Mouse (Mus musculus) cerebellum, adult 18-20 months (tissue): ENCODE results near the gene Vmn1r118.
"Not testable (repeated sequence)": the region's sequence is repeated elsewhere in the genome, so short reads cannot be mapped to it uniquely, and the experiment has no call there.

Experiments used
- DNase-seq, 2 experiments: peaks; one replicate each; pipeline ENCODE4 v3.0.0; 2021

Vmn1r118 gene

DNA sequence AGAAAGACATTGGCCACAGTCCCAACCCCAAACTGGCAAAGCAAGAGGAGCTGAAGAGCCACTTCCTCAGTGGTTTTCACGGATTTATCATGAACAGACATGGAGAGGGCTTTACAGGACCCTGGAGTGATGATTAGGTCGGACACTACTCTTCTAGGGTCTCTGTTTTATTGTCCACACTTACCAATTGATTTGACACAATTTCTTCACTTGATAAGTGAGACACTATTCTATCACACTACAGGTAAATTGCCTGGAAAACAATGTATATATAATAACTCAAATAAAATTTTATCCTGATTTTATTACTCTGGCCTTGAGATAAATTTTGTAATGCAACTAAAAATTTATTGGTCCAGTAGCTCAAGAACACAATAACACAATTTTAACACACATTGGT lies at the start of gene Vmn1r118:
Gene Vmn1r118 (minus strand): TSS at position 101 of the 400 bp plus-strand sequence.
- DNase-seq = not testable (repeated sequence)

DNA sequence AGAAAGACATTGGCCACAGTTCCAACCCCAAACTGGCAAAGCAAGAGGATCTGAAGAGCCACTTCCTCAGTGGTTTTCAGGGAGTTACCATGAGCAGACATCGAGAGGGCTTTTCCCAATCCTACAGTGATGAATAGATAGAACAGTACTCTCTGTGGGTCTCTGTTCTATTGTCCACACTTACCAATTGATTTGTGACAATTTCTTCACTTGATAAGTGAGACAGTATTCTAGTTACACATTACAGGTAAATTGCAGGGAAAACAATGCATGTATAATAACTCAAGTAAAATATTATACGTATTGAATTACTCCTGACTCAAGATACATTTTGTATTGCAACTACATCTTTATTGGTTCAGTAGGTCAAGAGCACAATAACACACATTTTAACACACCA lies 28.1 kb downstream of the Vmn1r118 start, which contains the start of gene Vmn1r117:
Gene Vmn1r117 (minus strand): TSS at position 101 of the 400 bp plus-strand sequence.
- not testable (repeated sequence) for DNase-seq

DNA sequence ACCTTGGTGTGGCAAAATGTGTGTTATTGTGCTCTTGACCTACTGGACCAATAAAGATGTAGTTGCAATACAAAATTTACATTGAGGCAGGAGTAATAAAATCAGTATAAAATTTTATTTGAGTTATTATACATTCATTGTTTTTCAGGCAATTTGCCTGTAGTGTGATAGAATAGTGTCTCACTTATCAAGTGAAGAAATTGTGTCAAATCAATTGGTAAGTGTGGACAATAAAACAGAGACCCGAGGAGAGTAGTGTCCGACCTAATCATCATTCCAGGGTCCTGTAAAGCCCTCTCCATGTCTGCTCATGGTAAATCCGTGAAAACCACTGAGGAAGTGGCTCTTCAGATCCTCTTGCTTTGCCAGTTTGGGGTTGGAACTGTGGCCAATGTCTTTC lies 40.2 kb downstream of the Vmn1r118 start, which contains the start of gene Vmn1r116:
Gene Vmn1r116 (plus strand): TSS at position 301 of the 400 bp plus-strand sequence.
- not testable (repeated sequence) for DNase-seq
